10 mouse cellular contexts compared by ENCODE assay signal in genomic region chr12:119189814-119190213, GRCm38 (mm10).
"Had no signal": no experiment of that assay in that cellular context is flagged by ENCODE, and none has a peak within 500 bp of the region (broad histone marks: within the 10 kb centered on the region; RNA-seq: fewer than 3 reads in every experiment).

No protein-coding gene starts in this region.

- DNase-seq: kidney, adult 18-20 months; kidney, postnatal 14 days; left cerebral cortex, postnatal 4 days; midbrain, embryonic 14.5 days; thymus, postnatal 36 days had no signal

- H3K27me3 ChIP-seq: limb, embryonic 13.5 days; neural tube, embryonic 15.5 days had no signal

- H3K27ac ChIP-seq: limb, embryonic 13.5 days; liver, embryonic 14.5 days; midbrain, embryonic 10.5 days; neural tube, embryonic 15.5 days had no signal

- H3K36me3 ChIP-seq: neural tube, embryonic 15.5 days had no signal

- H3K9me3 ChIP-seq: limb, embryonic 13.5 days; midbrain, embryonic 10.5 days; neural tube, embryonic 15.5 days had no signal

- H3K9ac ChIP-seq: limb, embryonic 13.5 days; liver, embryonic 14.5 days; neural tube, embryonic 15.5 days had no signal

- H3K4me1 ChIP-seq: midbrain, embryonic 10.5 days; neural tube, embryonic 15.5 days had no signal

- H3K4me3 ChIP-seq: limb, embryonic 13.5 days; midbrain, embryonic 10.5 days; myocyte; neural tube, embryonic 15.5 days had no signal

- H3K4me2 ChIP-seq: limb, embryonic 13.5 days; neural tube, embryonic 15.5 days had no signal
